Mouse (Mus musculus) intestine, postnatal 0 days (tissue): ENCODE measurements around the gene Maea. TPM values are rescaled to one million over a fixed set of nuclear protein-coding genes. Genes with fewer than 3 reads are reported as not detected.

Source experiments
- ATAC-seq: fragments of 200-750 bp; cut with Nextera tagmentation; 2 replicates; pipeline ENCODE4 v1.8.0; 2017; ENCODE audit warnings: mild to moderate bottlenecking, moderate TSS enrichment, moderate library complexity
- H3K27ac ChIP-seq: fragments of 300-500 bp; sonication (generic); 2 replicates; pipeline ENCODE4 v1.5.1; 2014; ENCODE audit warnings: mild to moderate bottlenecking, low read depth, low read length, moderate library complexity
- H3K27me3 ChIP-seq: fragments of 300-500 bp; sonication (generic); replicated peaks from 2 replicates; pipeline ENCODE4 v1.6.1; 2014; ENCODE audit warnings: low read length, mixed read lengths; ENCODE audit not compliant: control insufficient read depth, insufficient read depth
- H3K36me3 ChIP-seq: fragments of 300-500 bp; sonication (generic); 2 replicates; pipeline ENCODE4 v1.6.1; 2014; ENCODE audit warnings: mild to moderate bottlenecking, moderate library complexity; ENCODE audit not compliant: control insufficient read depth, insufficient read depth
- H3K4me1 ChIP-seq: fragments of 300-500 bp; sonication (generic); replicated peaks from 2 replicates; pipeline ENCODE4 v1.6.1; 2014; ENCODE audit warnings: antibody characterized with exemption, low read length, mixed read lengths; ENCODE audit not compliant: control insufficient read depth, insufficient read depth
- H3K4me2 ChIP-seq: fragments of 300-500 bp; sonication (generic); replicated peaks from 2 replicates; pipeline ENCODE4 v1.6.1; 2014; ENCODE audit warnings: low read depth, mild to moderate bottlenecking, moderate library complexity
- H3K4me3 ChIP-seq: fragments of 300-500 bp; sonication (generic); 2 replicates; pipeline ENCODE4 v1.5.1; 2014; ENCODE audit warnings: low read depth, low read length
- H3K9ac ChIP-seq: fragments of 300-500 bp; sonication (generic); 2 replicates; pipeline ENCODE4 v1.6.1; 2014; ENCODE audit warnings: mild to moderate bottlenecking, low read depth, low read length
- H3K9me3 ChIP-seq: fragments of 300-500 bp; sonication (generic); 2 replicates; pipeline ENCODE4 v1.6.1; 2016; ENCODE audit warnings: mixed run types; ENCODE audit not compliant: control insufficient read depth
- CTCF ChIP-seq: sonication (generic); IDR thresholded peaks from 2 replicates; pipeline ENCODE4 v1.5.1; 2016; ENCODE audit warnings: low read depth, mild to moderate bottlenecking, control low read depth, antibody characterized with exemption, moderate library complexity
- WGBS: fragments of 180-500 bp; shearing (Covaris S2); extraction: QIAGEN DNeasy Blood & Tissue Kit; methylation state at CpG from one replicate; pipeline ENCODE4 v1.1.7; 2014; 5-methylcytosine and 5-hydroxymethylcytosine counted together
- polyA plus RNA-seq: library from polyadenylated mRNA; unstranded; fragments of >200 nt; fragmentation: Nextera tagmentation; extraction: Ambion mirVana; gene quantifications from 2 replicates; pipeline ENCODE4 v1.2.1, GENCODE M21; 2015

Gene Maea
- polyA plus RNA-seq, 1 experiment from 2014 or later, result 81.0 TPM

DNA sequence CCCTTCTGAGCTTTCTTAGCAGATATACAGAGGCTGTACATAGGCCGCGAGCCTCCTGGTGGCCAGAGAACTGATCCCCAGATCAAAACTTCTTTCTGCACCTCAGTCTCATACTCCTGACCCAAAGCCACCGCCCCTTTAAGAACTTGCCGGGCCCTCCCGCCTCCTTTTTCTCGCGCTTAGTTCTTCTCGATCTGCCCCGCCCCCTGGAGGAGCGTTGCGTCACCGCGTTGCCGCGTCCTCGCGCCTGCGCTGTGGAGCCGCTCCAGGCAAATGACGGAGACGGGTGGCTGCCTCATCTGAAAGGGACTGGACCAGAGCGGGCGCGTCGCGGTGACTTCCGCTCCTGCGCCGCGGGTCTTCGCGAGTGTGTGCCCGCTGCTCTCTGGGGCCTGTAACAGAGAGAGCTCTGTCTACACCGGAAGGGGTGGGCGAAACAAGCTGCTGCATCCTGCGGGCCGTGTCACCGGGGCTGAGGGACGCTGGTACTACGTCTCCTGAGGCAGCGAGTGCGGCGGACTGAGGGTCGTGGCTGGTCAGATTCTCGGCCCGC lies 43.1 kb downstream of the Maea start, which contains the start of gene Uvssa:
Uvssa (plus strand) TSS at position 248 of the 553 bp plus-strand sequence.
- Histone ChIP-seq H3K9me3 (no peaks in the 10 kb centered on the region), H3K36me3 (peaks cover 27% of the 10 kb centered on the region), H3K4me3 (peak within 1 kb of the TSS; percentile 61), H3K9ac (peak within 1 kb of the TSS; percentile 76), H3K27me3 (no peaks in the 10 kb centered on the region), H3K4me1 (no peaks in the 10 kb centered on the region), H3K27ac (peak within 1 kb of the TSS; percentile 89), H3K4me2 (peak within 1 kb of the TSS; percentile 95)
- peak; percentile 98 for ATAC-seq
- peak; percentile 75 for TF ChIP-seq CTCF
- WGBS, result under 1% methylated on average over 46 of the region's 46 CpGs

DNA sequence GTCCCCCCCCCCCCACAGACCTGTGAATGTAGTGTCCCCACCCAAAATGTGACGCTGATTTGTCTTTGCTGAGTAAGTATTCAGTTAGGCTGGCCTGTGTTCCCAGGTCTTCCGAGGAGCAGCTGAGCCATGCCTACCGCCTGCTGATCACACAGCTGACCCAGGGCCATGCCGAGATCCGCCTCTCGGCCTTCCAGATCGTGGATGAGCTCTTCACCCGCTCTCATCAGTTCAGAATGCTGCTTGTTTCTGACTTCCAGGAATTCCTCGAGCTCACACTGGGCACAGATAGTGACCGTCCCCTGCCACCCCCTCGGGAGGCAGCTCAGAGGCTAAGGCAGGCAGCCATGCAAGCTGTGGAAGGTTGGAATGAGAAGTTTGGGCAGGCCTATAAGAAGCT lies 52.2 kb downstream of the Maea start:
- H3K9me3 ChIP-seq, result no peaks in the 10 kb centered on the region
- no peak overlapping the region for H3K9ac ChIP-seq
- H3K4me2 ChIP-seq, result no peak overlapping the region
- no peak overlapping the region for H3K27ac ChIP-seq
- TF ChIP-seq CTCF, result no peak
- no peak overlapping the region for H3K4me3 ChIP-seq
- H3K27me3 ChIP-seq, result no peaks in the 10 kb centered on the region
- H3K4me1 ChIP-seq, result no peaks in the 10 kb centered on the region
- WGBS, result 84% methylated on average over 11 of the region's 11 CpGs
- peaks cover 57% of the 10 kb centered on the region for H3K36me3 ChIP-seq
- ATAC-seq, result no peak

DNA sequence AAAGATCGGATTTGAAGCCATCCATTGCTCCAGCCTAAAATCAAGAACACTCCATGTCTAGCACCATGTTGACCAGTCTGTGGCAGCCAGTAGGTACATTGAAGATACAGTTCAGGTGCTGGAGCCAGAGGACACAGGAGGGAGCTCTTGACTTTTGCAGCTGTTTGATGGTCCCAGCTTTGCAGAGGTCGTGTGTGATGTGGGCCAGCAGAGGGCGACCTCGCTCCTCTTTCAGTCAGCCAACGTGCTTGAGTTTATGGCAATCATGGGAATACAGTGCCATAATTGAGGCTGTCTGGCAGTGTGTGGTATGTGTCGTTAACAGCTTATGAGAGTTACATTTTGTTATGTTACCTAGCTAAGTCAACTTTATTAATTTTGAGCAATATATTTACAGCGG lies 58.5 kb downstream of the Maea start:
- Histone ChIP-seq H3K4me2 (no peak overlapping the region), H3K27me3 (no peaks in the 10 kb centered on the region), H3K36me3 (peaks cover 34% of the 10 kb centered on the region), H3K27ac (no peak overlapping the region), H3K9ac (no peak overlapping the region), H3K4me3 (no peak overlapping the region), H3K4me1 (no peaks in the 10 kb centered on the region), H3K9me3 (no peaks in the 10 kb centered on the region)
- peak; percentile 61 for ATAC-seq
- 19% methylated on average over 7 of the region's 7 CpGs for WGBS
- peak; percentile 98 for TF ChIP-seq CTCF

DNA sequence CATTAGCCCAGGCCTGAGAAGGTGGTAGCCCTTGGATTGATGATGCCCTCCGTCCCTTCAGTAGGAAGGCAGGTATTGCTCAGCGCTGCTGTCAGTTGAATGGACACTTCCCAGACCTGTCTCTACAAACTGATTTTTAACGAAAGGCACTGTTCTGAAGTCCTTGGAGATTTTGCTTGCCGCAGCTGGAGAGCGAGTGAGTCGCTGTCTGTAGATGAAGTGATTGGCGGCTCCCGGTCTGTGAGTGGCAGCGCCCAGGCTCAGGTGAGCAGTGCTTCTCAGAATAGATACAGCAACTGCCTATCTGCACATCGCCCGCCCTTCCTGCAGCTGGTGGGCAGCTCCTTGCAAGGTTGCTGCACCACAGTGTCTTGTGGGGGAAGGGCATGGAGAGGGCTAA lies 60.4 kb downstream of the Maea start:
- WGBS, result 93% methylated on average over 11 of the region's 11 CpGs
- Histone ChIP-seq H3K4me2 (no peak overlapping the region), H3K4me3 (no peak overlapping the region), H3K27me3 (no peaks in the 10 kb centered on the region), H3K36me3 (peaks cover 20% of the 10 kb centered on the region; the same call in 1 of the 2 replicates), H3K4me1 (no peaks in the 10 kb centered on the region), H3K9me3 (no peaks in the 10 kb centered on the region), H3K27ac (no peak overlapping the region), H3K9ac (no peak overlapping the region)
- ATAC-seq, result no peak
- TF ChIP-seq CTCF, result no peak

DNA sequence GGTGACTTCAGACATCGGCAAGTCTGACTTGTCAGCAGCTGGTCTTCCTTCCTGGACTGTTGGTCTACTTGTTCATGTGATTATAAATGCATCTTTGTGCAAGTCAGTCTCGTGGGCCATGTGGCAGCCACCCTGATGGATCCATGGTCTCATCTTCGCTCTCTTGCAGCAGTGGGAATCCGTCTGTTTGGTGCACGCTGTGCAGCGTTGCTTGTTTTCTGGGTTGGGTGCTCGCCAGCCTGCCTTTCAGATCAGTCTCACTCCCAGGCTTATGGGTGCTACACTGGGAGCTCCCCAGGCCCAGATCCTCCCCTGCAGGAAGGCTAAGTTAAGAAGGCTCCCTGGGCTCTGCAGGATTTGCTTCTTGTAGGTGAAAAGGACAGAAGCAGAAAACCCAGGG lies 61.5 kb downstream of the Maea start:
- Histone ChIP-seq H3K4me3 (no peak overlapping the region), H3K27ac (no peak overlapping the region), H3K9me3 (no peaks in the 10 kb centered on the region), H3K27me3 (no peaks in the 10 kb centered on the region), H3K36me3 (peaks cover 9% of the 10 kb centered on the region; the same call in 1 of the 2 replicates), H3K4me2 (no peak overlapping the region), H3K4me1 (no peaks in the 10 kb centered on the region), H3K9ac (no peak overlapping the region)
- no peak for TF ChIP-seq CTCF
- 82% methylated on average over 7 of the region's 7 CpGs for WGBS
- ATAC-seq, result no peak

DNA sequence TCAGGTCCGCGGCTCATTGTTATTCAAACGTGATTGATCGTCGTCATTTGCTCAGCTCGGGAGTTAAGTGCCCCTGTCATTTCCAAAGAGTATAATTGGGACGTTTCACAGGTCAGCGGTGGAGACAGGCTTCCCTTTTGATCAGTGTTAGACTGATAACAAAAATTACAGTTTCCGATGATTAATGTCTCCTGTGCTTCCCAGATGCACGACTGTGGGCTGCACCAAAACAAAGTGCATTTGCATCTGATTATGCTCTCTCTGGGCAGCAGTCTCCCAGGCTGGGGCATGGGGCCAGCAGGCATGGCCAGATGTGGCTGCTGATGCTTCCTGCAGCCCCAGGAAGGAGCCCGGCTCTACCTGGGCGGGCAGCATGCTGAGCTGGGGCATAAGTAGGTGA lies 65.5 kb downstream of the Maea start:
- WGBS, result 71% methylated on average over 12 of the region's 12 CpGs
- TF ChIP-seq CTCF, result no peak
- no peaks in the 10 kb centered on the region for H3K4me1 ChIP-seq
- H3K9ac ChIP-seq, result no peak overlapping the region
- H3K4me3 ChIP-seq, result no peak overlapping the region
- no peaks in the 10 kb centered on the region for H3K27me3 ChIP-seq
- ATAC-seq, result no peak
- H3K9me3 ChIP-seq, result no peaks in the 10 kb centered on the region
- peaks cover 26% of the 10 kb centered on the region for H3K36me3 ChIP-seq
- no peak overlapping the region for H3K4me2 ChIP-seq
- no peak overlapping the region for H3K27ac ChIP-seq
